ENCODE assay signal across 12 mouse cellular contexts in the genomic region with DNA sequence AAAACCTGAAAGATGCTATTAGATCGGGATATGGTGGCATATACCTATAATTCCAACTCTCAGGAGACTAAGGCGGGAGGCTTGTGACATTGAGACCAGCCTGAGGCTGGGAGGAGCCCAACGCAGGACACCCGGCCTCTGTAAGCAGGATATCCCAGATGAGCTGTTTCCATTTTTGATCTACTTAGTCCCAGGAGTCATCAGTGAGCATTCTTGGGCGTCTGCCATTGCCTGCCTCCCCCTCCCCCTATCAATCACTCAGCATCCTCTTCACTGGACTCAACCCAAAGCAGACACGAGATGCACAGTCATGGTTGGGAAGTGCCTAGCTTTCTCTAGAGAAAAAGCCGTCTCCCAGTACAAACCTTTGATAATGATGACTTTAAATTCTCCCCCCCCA.
DNase-seq lines count a peak whose midpoint lies in the region; ATAC-seq and TF ChIP-seq lines count a peak whose summit lies in the region.
"Had no signal": no experiment of that assay in that cellular context is flagged by ENCODE, and none has a peak within 500 bp of the region (broad histone marks: within the 10 kb centered on the region; RNA-seq: fewer than 3 reads in every experiment).

No protein-coding gene starts in this region.

- peaks cover 16% of the 10 kb centered on the region for H3K36me3 ChIP-seq in hindbrain, embryonic 12.5 days
- H3K36me3 ChIP-seq in hindbrain, postnatal 0 days (ENCODE audit: insufficient read depth, low read length): no peaks in the 10 kb centered on the region
- H3K36me3 ChIP-seq in heart, embryonic 13.5 days: no peaks in the 10 kb centered on the region
- no peaks in the 10 kb centered on the region for H3K36me3 ChIP-seq in lung, embryonic 16.5 days (ENCODE audit: control insufficient read depth, insufficient read depth, low read length)
- H3K36me3 ChIP-seq: embryonic facial prominence, embryonic 12.5 days had no signal

- no peak overlapping the region for H3K27ac ChIP-seq in hindbrain, embryonic 12.5 days
- no peak overlapping the region for H3K27ac ChIP-seq in hindbrain, postnatal 0 days
- H3K27ac ChIP-seq in heart, embryonic 13.5 days (replicated peaks): no peak overlapping the region
- no peak overlapping the region for H3K27ac ChIP-seq in lung, embryonic 16.5 days (ENCODE audit: low read length)
- H3K27ac ChIP-seq in cerebellum, adult 2 months (ENCODE audit: insufficient read depth, low read length): no peak overlapping the region
- H3K27ac ChIP-seq: embryonic facial prominence, embryonic 12.5 days; layer of hippocampus, adult 2 months; liver, embryonic 14.5 days had no signal

- no peaks in the 10 kb centered on the region for H3K27me3 ChIP-seq in hindbrain, embryonic 12.5 days
- no peaks in the 10 kb centered on the region for H3K27me3 ChIP-seq in hindbrain, postnatal 0 days (ENCODE audit: insufficient read depth, low read length)
- H3K27me3 ChIP-seq in heart, embryonic 13.5 days (replicated peaks): peaks cover 4% of the 10 kb centered on the region; the same call in 1 of the 2 replicates
- H3K27me3 ChIP-seq in lung, embryonic 16.5 days (ENCODE audit: control insufficient read depth, insufficient read depth, low read depth, low read length): no peaks in the 10 kb centered on the region
- H3K27me3 ChIP-seq in cerebellum, adult 2 months (ENCODE audit: control insufficient read depth, insufficient read depth, low read length): no peaks in the 10 kb centered on the region
- H3K27me3 ChIP-seq: embryonic facial prominence, embryonic 12.5 days had no signal

- H3K4me1 ChIP-seq in hindbrain, embryonic 12.5 days: peaks cover 9% of the 10 kb centered on the region
- H3K4me1 ChIP-seq in hindbrain, postnatal 0 days (ENCODE audit: insufficient read depth, low read length): no peaks in the 10 kb centered on the region
- peaks cover 5% of the 10 kb centered on the region for H3K4me1 ChIP-seq in heart, embryonic 13.5 days
- H3K4me1 ChIP-seq in lung, embryonic 16.5 days (replicated peaks; ENCODE audit: control insufficient read depth, insufficient read depth, low read length): no peaks in the 10 kb centered on the region
- no peaks in the 10 kb centered on the region for H3K4me1 ChIP-seq in cerebellum, adult 2 months (ENCODE audit: control insufficient read depth, insufficient read depth, low read length)

- H3K9me3 ChIP-seq in hindbrain, embryonic 12.5 days (replicated peaks): no peaks in the 10 kb centered on the region
- no peaks in the 10 kb centered on the region for H3K9me3 ChIP-seq in hindbrain, postnatal 0 days (ENCODE audit: low read length)
- no peaks in the 10 kb centered on the region for H3K9me3 ChIP-seq in heart, embryonic 13.5 days
- H3K9me3 ChIP-seq in lung, embryonic 16.5 days (ENCODE audit: control insufficient read depth, low read length): no peaks in the 10 kb centered on the region
- H3K9me3 ChIP-seq: embryonic facial prominence, embryonic 12.5 days had no signal

- TF ChIP-seq POLR2A in cerebellum, adult 2 months (IDR thresholded peaks at IDR 0.05; ENCODE audit: borderline replicate concordance, insufficient read depth, low read length): no peak

- no peak overlapping the region for H3K4me2 ChIP-seq in hindbrain, embryonic 12.5 days (replicated peaks)
- no peak overlapping the region for H3K4me2 ChIP-seq in hindbrain, postnatal 0 days (ENCODE audit: low read depth, low read length)
- no peak overlapping the region for H3K4me2 ChIP-seq in heart, embryonic 13.5 days
- no peak overlapping the region for H3K4me2 ChIP-seq in lung, embryonic 16.5 days (ENCODE audit: low read depth, low read length)
- H3K4me2 ChIP-seq: embryonic facial prominence, embryonic 12.5 days had no signal

- whole genome bisulfite sequencing in hindbrain, embryonic 12.5 days: 53% methylated on average over 7 of the region's 7 CpGs
- 35% methylated on average over 7 of the region's 7 CpGs for WGBS in hindbrain, postnatal 0 days
- WGBS in heart, embryonic 13.5 days: 27% methylated on average over 7 of the region's 7 CpGs
- 32% methylated on average over 7 of the region's 7 CpGs for whole genome bisulfite sequencing in lung, embryonic 16.5 days
- 56% methylated on average over 7 of the region's 7 CpGs for WGBS in cerebellum, adult 2 months

- peak; percentile 45; the same call in 1 of the 2 replicates for ATAC-seq in hindbrain, embryonic 12.5 days (ENCODE audit: low FRiP score)
- ATAC-seq in hindbrain, postnatal 0 days: no peak
- peak; percentile 51; the same call in 1 of the 2 replicates for ATAC-seq in heart, embryonic 13.5 days (ENCODE audit: extremely low read depth, insufficient number of reproducible peaks, low FRiP score, low TSS enrichment)
- ATAC-seq in lung, embryonic 16.5 days (ENCODE audit: low read depth): peak; percentile 74; the same call in 1 of the 2 replicates

- no peak for DNase-seq in hindbrain, postnatal 0 days (ENCODE audit: low spot score)
- peak; percentile 72 for DNase-seq in adrenal gland, adult 2 months
- no peak for DNase-seq in cerebellum, adult 2 months
- DNase-seq in left cerebral cortex, adult 18-20 months (ENCODE audit: low spot score in 2 of 2): no peak
- no peak for DNase-seq in spleen, postnatal 36 days (ENCODE audit: low spot score in 2 of 2)
- DNase-seq: gastrocnemius, postnatal 36 days had no signal

- no peak overlapping the region for H3K4me3 ChIP-seq in hindbrain, embryonic 12.5 days
- H3K4me3 ChIP-seq in hindbrain, postnatal 0 days (ENCODE audit: low read length): no peak overlapping the region
- no peak overlapping the region for H3K4me3 ChIP-seq in heart, embryonic 13.5 days
- no peak overlapping the region for H3K4me3 ChIP-seq in lung, embryonic 16.5 days (ENCODE audit: low read length)
- no peak overlapping the region for H3K4me3 ChIP-seq in cerebellum, adult 2 months (replicated peaks; ENCODE audit: insufficient read depth, low read depth, low read length)
- H3K4me3 ChIP-seq: embryonic facial prominence, embryonic 12.5 days; layer of hippocampus, adult 2 months had no signal

- H3K9ac ChIP-seq in hindbrain, embryonic 12.5 days: no peak overlapping the region
- no peak overlapping the region for H3K9ac ChIP-seq in hindbrain, postnatal 0 days (replicated peaks; ENCODE audit: low read length)
- no peak overlapping the region for H3K9ac ChIP-seq in heart, embryonic 13.5 days
- H3K9ac ChIP-seq in lung, embryonic 16.5 days (ENCODE audit: low read length): no peak overlapping the region
- H3K9ac ChIP-seq: embryonic facial prominence, embryonic 12.5 days; liver, embryonic 14.5 days had no signal

- no peak for TF ChIP-seq CTCF in hindbrain, postnatal 0 days (IDR thresholded peaks at IDR 0.05; ENCODE audit: low read depth)
- no peak for TF ChIP-seq CTCF in cerebellum, adult 2 months (IDR thresholded peaks at IDR 0.05; ENCODE audit: borderline replicate concordance, insufficient read depth, low read depth, low read length)
